Mouse (Mus musculus) liver, postnatal 0 days (tissue): ENCODE measurements at regions not wholly inside any gene's neighbourhood (a gene's known extent, or its start where the extent isn't known, plus 50 kb on each side); places are given as distances from the start of the nearest gene placed in this dataset.

ENCODE experiments used
- ATAC-seq: fragments of 200-750 bp; cut with Nextera tagmentation; 2 replicates; pipeline ENCODE4 v1.8.0; 2017; ENCODE audit warnings: mild to moderate bottlenecking, moderate library complexity
- DNase-seq: peaks from one replicate; pipeline ENCODE4 v3.0.0-alpha.2; 2016
- H3K27ac ChIP-seq: fragments of 300-500 bp; sonication (generic); 2 replicates; pipeline ENCODE4 v1.5.1; 2014; ENCODE audit warnings: antibody characterized with exemption, moderate library complexity, mild to moderate bottlenecking, low read depth
- H3K27me3 ChIP-seq: fragments of 300-500 bp; sonication (generic); 2 replicates; pipeline ENCODE4 v1.6.1; 2014; ENCODE audit warnings: low read length, control low read depth, mixed read lengths; ENCODE audit not compliant: insufficient read depth
- H3K36me3 ChIP-seq: fragments of 300-500 bp; sonication (generic); replicated peaks from 2 replicates; pipeline ENCODE4 v1.6.1; 2014; ENCODE audit warnings: mild to moderate bottlenecking, control low read depth, low read length, moderate library complexity, mixed read lengths; ENCODE audit not compliant: insufficient read depth
- H3K4me1 ChIP-seq: fragments of 300-500 bp; sonication (generic); 2 replicates; pipeline ENCODE4 v1.6.1; 2014; ENCODE audit warnings: antibody characterized with exemption, mild to moderate bottlenecking, control low read depth; ENCODE audit not compliant: insufficient read depth
- H3K4me2 ChIP-seq: fragments of 300-500 bp; sonication (generic); 2 replicates; pipeline ENCODE4 v1.6.1; 2014; ENCODE audit warnings: low read depth, mild to moderate bottlenecking, low read length, moderate library complexity, mixed read lengths
- H3K4me3 ChIP-seq: fragments of 300-500 bp; sonication (generic); 2 replicates; pipeline ENCODE4 v1.5.1; 2014; ENCODE audit warnings: low read depth, low read length
- H3K9ac ChIP-seq: fragments of 300-500 bp; sonication (generic); replicated peaks from 2 replicates; pipeline ENCODE4 v1.6.1; 2014; ENCODE audit warnings: mild to moderate bottlenecking, moderate library complexity
- H3K9me3 ChIP-seq: fragments of 300-500 bp; sonication (generic); 2 replicates; pipeline ENCODE4 v1.6.1; 2016; ENCODE audit warnings: mild to moderate bottlenecking, control low read depth, low read length, mixed read lengths
- CTCF ChIP-seq: sonication (generic); IDR thresholded peaks from 2 replicates; pipeline ENCODE4 v1.5.1; 2016; ENCODE audit warnings: antibody characterized with exemption, low read depth
- EP300 ChIP-seq: IDR thresholded peaks from 2 replicates; pipeline ENCODE4 v1.6.1; 2016; ENCODE audit warnings: antibody characterized with exemption, low read depth, mild to moderate bottlenecking
- WGBS: fragments of 180-500 bp; shearing (Covaris S2); extraction: QIAGEN DNeasy Blood & Tissue Kit; methylation state at CpG from one replicate; pipeline ENCODE4 v1.1.7; 2014; ENCODE audit not compliant: insufficient replicate concordance; 5-methylcytosine and 5-hydroxymethylcytosine counted together

- TF ChIP-seq CTCF (no peak), EP300 (no peak)
- DNase-seq (no peak), ATAC-seq (no peak)
- Histone ChIP-seq H3K27ac (no peak overlapping the region), H3K36me3 (no peaks in the 10 kb centered on the region), H3K4me1 (no peaks in the 10 kb centered on the region), H3K27me3 (no peaks in the 10 kb centered on the region), H3K9ac (no peak overlapping the region), H3K4me3 (no peak overlapping the region), H3K9me3 (no peaks in the 10 kb centered on the region), H3K4me2 (no peak overlapping the region)
- WGBS, result 52% methylated on average over 16 of the region's 16 CpGs
Observed at GRCm38 (mm10) chr13:48717036-48717435, 54.2 kb downstream of the Barx1 start.

DNA sequence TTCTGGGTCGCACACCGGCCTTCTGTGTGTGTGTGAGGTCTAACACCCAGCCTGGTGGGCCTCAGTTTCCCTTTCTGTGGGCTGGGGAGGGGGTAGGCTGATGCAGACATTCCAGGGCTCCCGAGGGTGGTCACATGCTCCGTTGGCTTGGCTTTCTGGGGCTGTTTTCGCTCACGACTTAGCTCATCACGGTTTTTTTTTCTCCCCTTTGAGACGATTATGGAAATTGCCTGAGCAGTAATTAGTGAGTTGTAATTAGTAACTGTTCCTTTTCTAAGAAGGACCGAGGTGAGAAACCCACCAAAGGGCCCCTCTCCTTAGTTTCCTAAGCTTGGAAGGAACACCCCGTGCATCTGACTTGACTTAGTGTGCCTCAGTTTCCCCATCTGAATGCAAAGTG, 54.7 kb downstream of the Barx1 start:
- Histone ChIP-seq H3K27me3 (no peaks in the 10 kb centered on the region), H3K4me1 (no peaks in the 10 kb centered on the region), H3K4me3 (no peak overlapping the region), H3K27ac (no peak overlapping the region), H3K4me2 (no peak overlapping the region), H3K9ac (no peak overlapping the region), H3K9me3 (no peaks in the 10 kb centered on the region), H3K36me3 (no peaks in the 10 kb centered on the region)
- DNase-seq (no peak), ATAC-seq (no peak)
- TF ChIP-seq EP300, result no peak
- no peak for TF ChIP-seq CTCF
- 74% methylated on average over 10 of the region's 10 CpGs for WGBS

DNA sequence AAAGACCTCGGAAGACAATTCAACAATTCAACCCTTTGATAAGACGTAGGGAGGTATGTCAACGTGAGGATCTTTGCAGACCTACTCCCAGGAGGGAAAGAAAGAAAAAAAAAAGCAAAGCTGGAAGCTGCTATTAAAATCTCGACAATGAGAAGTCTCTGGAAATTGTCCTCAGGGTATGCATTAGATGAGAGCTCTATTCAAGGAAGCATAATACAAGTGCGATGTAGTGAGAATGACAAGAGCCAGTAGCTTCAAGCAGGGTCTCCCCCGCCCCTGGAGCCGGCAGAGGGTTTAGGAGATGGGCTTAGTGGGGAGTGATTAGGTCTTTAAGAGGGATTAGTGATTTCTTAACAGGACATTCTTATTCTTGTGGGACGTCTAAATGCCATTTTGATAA, 60.9 kb downstream of the Barx1 start:
- Histone ChIP-seq H3K4me3 (no peak overlapping the region), H3K4me2 (no peak overlapping the region), H3K27ac (no peak overlapping the region), H3K36me3 (no peaks in the 10 kb centered on the region), H3K4me1 (no peaks in the 10 kb centered on the region), H3K9ac (no peak overlapping the region), H3K27me3 (peaks cover 3% of the 10 kb centered on the region; the same call in 1 of the 2 replicates), H3K9me3 (no peaks in the 10 kb centered on the region)
- ATAC-seq, result no peak
- no peak for DNase-seq
- 41% methylated on average over 8 of the region's 8 CpGs for WGBS
- TF ChIP-seq CTCF (no peak), EP300 (no peak)

GRCm38 (mm10) chr13:48726430-48726829, 63.6 kb downstream of the Barx1 start:
- no peaks in the 10 kb centered on the region for H3K36me3 ChIP-seq
- no peak overlapping the region for H3K9ac ChIP-seq
- WGBS, result 28% methylated on average over 4 of the region's 4 CpGs
- H3K4me2 ChIP-seq, result no peak overlapping the region
- no peaks in the 10 kb centered on the region for H3K9me3 ChIP-seq
- H3K4me1 ChIP-seq, result no peaks in the 10 kb centered on the region
- no peak overlapping the region for H3K4me3 ChIP-seq
- ATAC-seq, result no peak
- TF ChIP-seq CTCF (peak; percentile 44), EP300 (no peak)
- no peak overlapping the region for H3K27ac ChIP-seq
- H3K27me3 ChIP-seq, result peaks cover 30% of the 10 kb centered on the region
- DNase-seq, result no peak

DNA sequence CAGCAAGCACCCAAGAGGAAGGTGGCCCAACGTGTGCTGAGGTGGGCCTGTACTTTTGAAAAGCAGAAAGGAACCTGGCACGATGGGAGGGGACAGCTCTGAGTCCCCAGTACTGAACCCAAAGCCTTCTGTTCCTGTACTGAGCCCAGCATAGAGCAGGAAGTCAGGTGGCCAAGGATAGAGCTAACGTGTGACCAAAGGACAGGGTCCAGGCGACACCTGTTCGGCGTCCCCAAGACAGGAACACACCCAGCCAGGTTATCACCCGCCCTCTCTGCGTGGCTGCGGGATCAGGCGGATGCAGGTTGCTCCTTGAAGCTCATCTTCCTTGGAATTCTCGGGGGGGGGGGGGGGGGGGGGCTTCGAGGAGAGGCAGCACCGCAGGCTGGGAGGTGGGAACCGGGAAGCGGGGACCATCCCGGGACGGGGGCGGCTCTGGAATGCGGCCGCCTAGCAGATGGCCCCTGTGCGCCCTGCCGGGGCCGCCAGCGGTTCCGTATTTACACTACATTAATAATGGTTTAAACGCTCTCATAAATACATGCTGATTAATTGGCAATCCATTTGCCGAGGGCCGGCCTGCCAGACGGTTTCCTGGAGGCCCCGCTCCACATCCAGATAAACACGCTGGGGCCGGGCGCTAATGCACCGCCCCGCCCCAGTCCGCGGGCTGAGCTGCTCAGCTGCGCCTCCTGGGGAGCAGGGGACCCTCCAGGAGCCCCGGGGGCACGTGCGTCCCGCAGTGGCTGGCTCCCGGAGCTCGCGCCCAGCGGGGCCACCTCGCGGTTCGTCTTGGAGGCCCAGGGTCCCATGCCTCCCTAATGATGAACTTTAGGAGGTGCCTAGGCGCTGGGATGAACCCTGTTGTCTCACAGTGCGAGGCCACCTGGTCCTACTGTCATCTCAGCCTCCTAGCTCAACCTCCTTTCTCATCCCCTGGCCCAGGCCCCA, 68.5 kb downstream of the Barx1 start:
- TF ChIP-seq CTCF, result peak; percentile 21; the same call in 1 of the 2 replicates
- no peak for TF ChIP-seq EP300
- Histone ChIP-seq H3K4me1 (no peaks in the 10 kb centered on the region), H3K4me3 (0 out of 2 replicates have a peak overlapping the region, but pooled peaks have one; percentile 1), H3K36me3 (no peaks in the 10 kb centered on the region), H3K4me2 (peak overlapping the region; percentile 44), H3K9me3 (no peaks in the 10 kb centered on the region), H3K9ac (no peak overlapping the region), H3K27me3 (peaks cover 58% of the 10 kb centered on the region), H3K27ac (no peak overlapping the region)
- peak; percentile 21 for DNase-seq
- no peak for ATAC-seq
- WGBS, result 4% methylated on average over 46 of the region's 51 CpGs

GRCm38 (mm10) chr13:48732168-48732841, 69.5 kb downstream of the Barx1 start:
- Histone ChIP-seq H3K9me3 (no peaks in the 10 kb centered on the region), H3K4me2 (no peak overlapping the region), H3K27me3 (peaks cover 59% of the 10 kb centered on the region), H3K36me3 (no peaks in the 10 kb centered on the region), H3K4me3 (0 out of 2 replicates have a peak overlapping the region, but pooled peaks have one; percentile 5), H3K4me1 (no peaks in the 10 kb centered on the region), H3K9ac (no peak overlapping the region), H3K27ac (no peak overlapping the region)
- WGBS, result 3% methylated on average over 29 of the region's 29 CpGs
- ATAC-seq (peak; percentile 31; the same call in 1 of the 2 replicates), DNase-seq (peak; percentile 58)
- no peak for TF ChIP-seq EP300
- peak; percentile 69 for TF ChIP-seq CTCF
